Mouse (Mus musculus) erythroblast, embryonic 14.5 days (primary cell): ENCODE measurements at regions not wholly inside any gene's neighbourhood (a gene's known extent, or its start where the extent isn't known, plus 50 kb on each side); places are given as distances from the start of the nearest gene placed in this dataset.

ENCODE experiments used
- GATA1 ChIP-seq: IDR thresholded peaks from 2 replicates; pipeline ENCODE4 v1.6.1; 2012; ENCODE audit warnings: low read length, inconsistent platforms, mixed read lengths
- TAL1 ChIP-seq: IDR thresholded peaks from 3 replicates; pipeline ENCODE4 v1.6.1; 2012; ENCODE audit warnings: low read length, inconsistent platforms, mixed read lengths

DNA sequence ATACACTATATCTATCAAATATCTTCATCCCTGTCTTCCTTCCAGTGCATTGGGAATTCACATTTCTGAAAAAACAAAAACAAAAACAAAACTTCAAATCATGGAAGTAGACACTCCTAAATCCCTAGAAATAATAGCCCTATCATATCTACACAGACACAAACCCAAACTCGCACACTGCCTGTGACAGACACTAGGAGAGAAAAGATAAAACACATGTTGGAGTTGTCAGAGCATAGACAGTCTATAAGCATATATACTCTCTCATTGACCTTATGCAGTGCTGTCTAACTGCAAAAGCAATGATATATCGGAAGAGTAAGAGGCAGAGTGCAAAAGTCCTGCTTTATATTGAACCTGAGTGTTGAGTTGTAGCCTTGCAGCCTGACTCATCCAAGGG, 3386.0 kb upstream of the Gm7489 start:
- TF ChIP-seq TAL1 (no peak), GATA1 (no peak)
